Mouse (Mus musculus) natural killer cell, adult 2 months (primary cell): ENCODE data around the gene Xrcc2.
"Not testable (repeated sequence)": the region's sequence is repeated elsewhere in the genome, so short reads cannot be mapped to it uniquely, and the experiment has no call there.

Experiments used
- DNase-seq, 2 experiments: peaks; one replicate each; pipeline ENCODE4 v3.0.0; 2022; ENCODE audit warnings: low spot score in 2 of 2

Gene Xrcc2

DNA sequence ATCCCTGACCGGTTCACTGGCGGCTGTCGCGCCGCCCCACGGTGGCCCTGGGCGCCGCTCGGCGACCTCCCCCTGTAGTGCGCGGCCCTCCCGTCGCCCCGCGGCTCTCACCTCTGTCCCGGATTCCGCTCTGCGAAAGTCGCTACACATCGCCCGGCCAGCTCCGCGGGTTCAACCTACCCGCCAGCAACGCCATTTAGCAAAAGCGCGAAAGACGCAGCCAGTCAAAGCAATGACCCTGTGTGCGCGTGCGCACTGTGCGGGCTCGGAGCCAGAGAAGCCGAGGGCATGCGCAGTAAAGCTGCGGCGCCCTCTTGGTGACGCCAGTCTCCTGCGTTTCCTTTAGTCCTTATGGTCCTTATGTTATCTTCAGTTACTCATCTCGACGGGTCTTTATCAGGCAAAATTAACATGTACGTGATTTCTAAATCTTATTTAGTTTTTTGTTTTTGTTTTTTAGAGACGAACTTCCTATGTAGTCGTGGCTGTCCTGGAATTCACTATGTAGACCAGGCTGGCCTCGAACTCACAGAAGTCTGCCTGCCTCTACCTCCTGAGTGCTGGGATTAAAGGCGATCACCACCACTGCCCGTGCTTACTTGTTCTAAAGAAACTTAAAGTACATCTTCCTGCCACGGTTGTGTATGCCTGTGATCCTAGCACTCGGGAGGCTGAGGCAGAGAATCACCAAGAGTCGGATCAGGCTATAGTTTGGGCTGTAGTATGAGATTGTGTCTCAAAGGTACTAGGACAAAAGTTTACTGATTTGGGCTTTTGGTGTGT, at the start of gene Xrcc2:
Xrcc2 (minus strand) TSS at position 259 of the 783 bp plus-strand sequence.
- DNase-seq: peak; percentile 91 to 93

DNA sequence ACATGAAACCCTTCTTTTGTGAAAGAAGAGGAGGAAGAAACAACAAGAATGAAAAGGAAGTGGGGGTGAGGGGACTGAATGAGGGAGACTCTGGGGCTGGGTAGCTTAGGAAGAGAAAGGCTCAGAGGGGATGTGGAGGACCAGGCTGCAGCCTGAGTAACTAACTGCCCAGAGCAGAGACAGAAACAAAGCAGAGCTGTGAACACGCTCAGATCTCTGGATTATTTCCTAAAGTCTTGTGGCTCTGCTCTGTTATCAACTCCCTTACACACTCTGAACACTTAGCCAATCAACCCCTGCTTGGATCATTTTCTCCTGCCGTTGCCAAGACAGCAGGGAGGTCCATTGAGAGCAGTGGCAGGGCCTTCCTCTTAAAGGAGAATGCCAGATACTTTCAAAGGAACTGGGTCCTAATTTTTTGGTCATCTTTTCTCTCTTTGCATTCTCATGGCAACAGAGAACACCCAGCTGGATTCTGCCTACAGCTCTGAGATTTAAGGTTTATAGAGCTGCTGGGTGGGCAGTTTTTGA, 48.7 kb upstream of the Xrcc2 start:
- no peak for DNase-seq

- no peak for DNase-seq
Observed at GRCm38 (mm10) chr5:25753556-25754235, 48.1 kb upstream of the Xrcc2 start.

- DNase-seq: no peak
Observed at GRCm38 (mm10) chr5:25752862-25753261, 47.2 kb upstream of the Xrcc2 start.

- DNase-seq: no peak
Observed at GRCm38 (mm10) chr5:25751552-25751951, 45.9 kb upstream of the Xrcc2 start.

DNA sequence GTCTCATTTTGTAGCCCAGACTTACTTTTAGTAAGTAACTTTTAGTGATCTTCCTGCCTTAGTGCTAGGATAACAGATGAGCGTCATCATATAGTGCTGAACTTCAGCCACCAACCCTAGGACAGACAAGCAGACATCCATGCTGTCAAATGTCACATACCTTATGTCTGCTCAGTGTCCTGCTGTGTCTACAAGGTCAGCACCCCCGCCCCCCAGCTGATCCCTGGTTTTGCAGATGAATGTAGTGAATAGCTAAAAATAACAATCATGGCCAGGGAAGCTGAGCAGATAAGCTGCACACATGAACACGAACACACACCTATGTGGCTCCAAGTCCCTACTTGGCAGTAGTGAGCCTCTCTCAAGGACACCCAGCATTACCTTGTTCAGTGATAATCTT, 43.0 kb upstream of the Xrcc2 start:
- DNase-seq: no peak

DNA sequence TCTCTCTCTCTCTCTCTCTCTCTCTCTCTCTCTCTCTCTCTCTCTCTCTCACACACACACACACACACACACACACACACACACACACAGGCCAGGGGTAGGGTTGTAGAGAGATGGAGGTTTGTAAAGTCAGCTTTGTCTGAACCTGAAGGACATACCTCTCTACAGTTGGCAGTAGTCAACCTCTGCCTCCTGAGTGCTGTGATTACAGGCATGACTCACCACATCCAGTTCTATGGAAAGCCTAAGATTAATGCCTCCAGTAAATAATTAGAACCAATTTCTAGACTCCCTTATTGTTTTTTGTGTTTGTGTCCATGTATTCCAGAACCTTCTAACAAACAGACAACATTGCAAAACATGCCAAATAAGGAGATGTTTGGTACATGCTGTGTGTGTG, 42.3 kb upstream of the Xrcc2 start:
- DNase-seq: no peak

GRCm38 (mm10) chr5:25738902-25739301, 33.3 kb upstream of the Xrcc2 start:
- not testable (repeated sequence) for DNase-seq

DNA sequence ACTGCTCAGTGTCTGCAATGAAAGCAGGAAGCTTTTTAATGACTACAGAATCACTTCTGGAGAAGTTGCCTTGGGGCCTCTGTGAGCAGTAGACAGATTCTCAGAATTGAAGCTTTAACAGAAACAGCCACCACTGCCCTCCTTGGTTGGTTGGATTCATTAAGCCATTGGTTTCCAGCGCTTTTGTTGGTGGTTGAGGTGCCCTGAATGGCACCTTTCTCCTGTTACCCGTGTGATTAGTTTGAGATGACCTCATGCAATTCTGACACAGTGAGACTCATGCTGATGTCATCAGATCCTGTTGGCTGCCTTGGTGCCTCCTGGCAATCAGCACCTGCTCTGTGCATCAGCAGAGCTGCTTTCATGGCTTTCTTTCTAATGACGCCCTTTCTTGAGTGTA, 32.8 kb upstream of the Xrcc2 start:
- DNase-seq: no peak

DNA sequence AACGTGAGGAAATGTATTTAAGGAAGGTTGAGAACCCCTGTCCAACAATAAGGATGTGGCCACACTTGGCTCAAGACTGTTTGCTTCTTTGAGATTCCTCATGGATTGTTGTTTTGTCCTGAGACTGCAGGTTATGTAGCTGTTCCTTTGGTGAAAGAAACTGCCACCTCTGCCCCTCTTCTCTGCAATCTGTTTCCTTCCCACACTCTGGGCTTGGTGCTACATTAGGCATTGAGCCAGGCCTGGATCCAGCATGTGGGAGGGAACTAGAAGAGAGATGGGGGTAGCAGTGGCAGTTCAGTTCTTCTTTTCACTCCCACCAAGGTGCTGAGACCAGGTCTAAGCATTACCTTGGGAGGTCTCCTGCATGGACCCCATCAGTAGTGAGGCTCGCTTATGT, 30.2 kb upstream of the Xrcc2 start:
- DNase-seq: no peak

GRCm38 (mm10) chr5:25734318-25734717, 28.7 kb upstream of the Xrcc2 start:
- DNase-seq: peak in 1 of 2 experiments; percentile 4

- DNase-seq: no peak
Observed at GRCm38 (mm10) chr5:25724134-25724675, 18.6 kb upstream of the Xrcc2 start.

GRCm38 (mm10) chr5:25723016-25723415, 17.4 kb upstream of the Xrcc2 start:
- DNase-seq: no peak

- DNase-seq: no peak
Observed at GRCm38 (mm10) chr5:25719390-25719789, 13.8 kb upstream of the Xrcc2 start.

DNA sequence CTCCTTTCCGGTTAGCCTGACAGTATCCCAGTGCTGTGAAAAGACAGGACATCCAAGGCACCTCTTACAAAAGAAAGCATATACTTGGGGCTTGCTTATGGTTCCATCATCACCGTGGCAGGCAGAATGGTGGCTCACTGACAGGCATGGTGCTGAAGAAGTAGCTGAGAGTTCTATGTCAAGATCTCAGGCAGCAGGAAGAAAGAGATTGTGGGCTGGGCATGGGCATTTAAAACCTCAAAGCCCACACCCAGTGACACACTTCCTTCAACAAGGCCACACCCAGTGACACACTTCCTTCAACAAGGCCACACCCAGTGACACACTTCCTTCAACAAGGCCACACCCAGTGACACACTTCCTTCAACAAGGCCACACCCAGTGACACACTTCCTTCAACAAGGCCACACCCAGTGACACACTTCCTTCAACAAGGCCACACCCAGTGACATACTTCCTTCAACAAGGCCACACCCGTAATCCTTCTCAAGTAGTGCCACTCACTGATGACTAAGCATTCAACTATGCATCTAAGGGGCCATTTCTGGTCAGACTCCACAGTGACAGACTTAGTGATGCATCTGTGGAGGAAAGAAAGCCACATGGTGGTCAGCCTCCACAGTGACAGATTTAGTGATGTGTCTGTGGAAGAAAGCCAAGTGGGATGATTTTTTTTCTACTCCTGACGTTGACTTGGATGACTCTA, 7.5 kb upstream of the Xrcc2 start:
- DNase-seq: peak; percentile 45 to 56

DNA sequence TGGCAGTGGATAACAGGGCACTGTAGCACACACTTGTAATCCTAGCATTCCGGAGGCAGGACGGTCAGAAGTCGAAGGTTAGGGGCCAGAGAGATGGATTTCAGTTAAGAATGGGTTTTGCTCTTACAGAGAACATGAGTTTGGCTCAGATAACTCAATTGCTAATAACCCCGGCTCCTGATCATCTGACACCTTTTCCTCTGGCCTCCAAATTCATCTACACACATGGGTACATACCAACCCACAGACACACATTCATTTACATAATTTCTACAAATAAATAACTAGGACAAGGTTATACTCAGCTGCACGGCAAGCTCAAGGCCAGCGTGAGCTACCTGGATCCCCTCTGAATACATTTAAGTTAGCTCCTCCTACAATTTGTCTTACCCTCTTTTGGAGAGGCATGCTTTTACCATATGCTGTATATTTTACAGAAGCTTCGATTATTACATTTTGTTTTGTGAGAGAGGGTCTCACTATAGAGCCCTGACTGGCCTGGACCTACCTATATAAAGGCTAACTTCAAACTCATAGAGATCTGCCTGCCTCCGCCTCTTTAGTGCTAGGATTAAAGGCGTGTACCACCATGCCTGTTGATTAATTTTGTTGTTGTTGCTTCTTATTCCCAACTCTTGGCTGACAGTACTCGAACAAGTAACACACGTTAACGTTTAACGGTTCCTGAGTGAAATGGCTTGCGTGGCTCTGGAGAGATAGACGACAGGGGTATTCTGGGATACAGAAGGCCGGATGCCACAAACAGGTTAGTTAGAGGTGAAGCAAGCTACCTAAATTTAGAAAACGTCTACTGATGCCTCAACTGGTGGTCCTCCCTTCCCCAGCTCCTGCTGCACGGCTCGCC, 691 bp downstream of the Xrcc2 start:
- no peak for DNase-seq

DNA sequence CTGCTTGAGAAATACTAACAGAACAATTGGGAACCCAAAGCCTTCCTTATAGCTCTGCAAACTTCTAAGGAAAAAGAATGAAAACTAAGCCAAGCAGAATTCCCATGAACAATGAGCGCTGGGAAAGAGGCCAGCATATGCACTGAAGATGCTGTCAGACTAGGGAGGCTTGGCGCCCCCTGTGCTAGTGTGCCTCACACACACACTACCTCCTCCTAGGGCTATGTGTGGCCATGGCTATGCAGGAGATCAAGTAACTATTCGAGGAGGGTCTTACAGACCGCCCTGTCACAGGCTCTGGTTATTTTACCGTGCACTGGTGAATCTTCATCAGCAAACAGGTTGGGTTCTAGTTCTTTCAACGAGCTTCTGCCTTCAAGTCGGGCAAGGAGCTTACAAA, 7.7 kb downstream of the Xrcc2 start:
- no peak for DNase-seq

GRCm38 (mm10) chr5:25696256-25696655, 9.4 kb downstream of the Xrcc2 start:
- no peak for DNase-seq

DNA sequence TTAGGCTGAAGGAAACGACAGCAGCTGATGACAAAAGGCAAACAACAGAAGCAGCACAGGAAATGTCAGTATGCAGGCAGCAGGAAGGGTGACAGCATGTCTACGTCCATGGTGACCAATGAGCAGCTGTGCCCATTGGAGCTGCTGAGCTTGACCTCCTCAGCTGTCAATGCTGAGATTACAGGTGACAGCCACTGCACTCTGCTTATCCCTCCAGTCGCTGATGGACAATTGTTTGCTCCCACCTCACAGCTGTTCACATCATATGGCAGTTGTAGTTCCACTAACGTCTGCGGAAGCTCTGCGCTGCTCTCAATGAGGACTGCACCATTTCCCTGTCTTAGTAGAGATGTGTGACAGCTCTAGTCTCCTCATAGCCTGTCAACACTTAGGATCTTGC, 9.8 kb downstream of the Xrcc2 start:
- DNase-seq: no peak

GRCm38 (mm10) chr5:25671696-25672520, 33.7 kb downstream of the Xrcc2 start:
- DNase-seq: no peak
